Comparison of ENCODE assay signal across 24 mouse cellular contexts in the genomic region with DNA sequence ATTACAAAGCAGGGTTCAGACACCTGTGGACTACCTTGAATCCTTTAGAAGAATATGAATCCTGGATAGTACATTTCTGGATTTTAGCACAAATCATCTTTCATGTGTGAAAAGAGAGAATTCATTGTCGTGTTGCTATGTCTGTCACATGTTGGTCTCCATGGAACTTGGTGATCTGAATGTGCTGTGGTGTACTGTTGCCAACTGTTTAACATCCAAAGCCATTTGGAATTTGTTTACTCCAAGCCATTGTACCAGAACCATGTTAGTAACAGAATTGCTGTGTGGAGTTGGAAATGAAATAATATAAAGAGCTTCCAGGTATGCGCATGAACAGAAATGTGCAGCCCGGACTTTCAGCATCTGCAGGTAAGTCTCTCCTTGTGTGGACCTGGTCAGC. TPM values are rescaled to one million over a fixed set of nuclear protein-coding genes. Genes with fewer than 3 reads are reported as not detected.
A peak's percentile ranks its signal among the peaks of the same experiment; 100 is the strongest.
DNase-seq lines count a peak whose midpoint lies in the region; ATAC-seq and TF ChIP-seq lines count a peak whose summit lies in the region.
"Had no signal": no experiment of that assay in that cellular context is flagged by ENCODE, and none has a peak within 500 bp of the region (broad histone marks: within the 10 kb centered on the region; RNA-seq: fewer than 3 reads in every experiment).

No protein-coding gene starts in this region.

- no peaks in the 10 kb centered on the region for H3K36me3 ChIP-seq in forebrain, embryonic 15.5 days
- H3K36me3 ChIP-seq: G1E had no signal

- H3K9ac ChIP-seq in forebrain, embryonic 15.5 days (replicated peaks): no peak overlapping the region

- no peaks in the 10 kb centered on the region for H3K4me1 ChIP-seq in forebrain, embryonic 15.5 days

- TF ChIP-seq CTCF in layer of hippocampus, adult 2 months (conservative IDR thresholded peaks at IDR 0.05): no peak

- H3K27ac ChIP-seq in layer of hippocampus, adult 2 months: peak overlapping the region; percentile 47; the same call in 1 of the 2 replicates
- H3K27ac ChIP-seq in forebrain, embryonic 15.5 days (replicated peaks): no peak overlapping the region

- no peak overlapping the region for H3K4me2 ChIP-seq in forebrain, embryonic 15.5 days (replicated peaks)

- no peaks in the 10 kb centered on the region for H3K9me3 ChIP-seq in forebrain, embryonic 15.5 days
- H3K9me3 ChIP-seq: G1E had no signal

- peak in 1 of 2 experiments; percentile 8 for DNase-seq in layer of hippocampus, adult 2 months (ENCODE audit: low spot score in 2 of 2)
- no peak for DNase-seq in layer of hippocampus, adult 11-12 months (ENCODE audit: low spot score)
- DNase-seq in layer of hippocampus, adult 9-11 months: peak; percentile 31
- no peak for DNase-seq in layer of hippocampus, postnatal 36 days
- peak; percentile 4 to 62 for DNase-seq in layer of hippocampus, postnatal 14 days (ENCODE audit: low spot score in 2 of 2)
- DNase-seq in layer of hippocampus, adult 9-10 months (ENCODE audit: low spot score): no peak
- DNase-seq in brain, adult 2 months (ENCODE audit: low read depth, low spot score): peak; percentile 6
- DNase-seq: adrenal gland, adult 2 months; adrenal gland, adult 8-10 months; adrenal gland, postnatal 10 days; adrenal gland, postnatal 14 days; adrenal gland, postnatal 25 days; adrenal gland, postnatal 36 days; B cell, adult 2 months; cerebellum, adult 11 months; cerebellum, adult 11-12 months; cerebellum, adult 18-20 months had no signal

- H3K27me3 ChIP-seq in forebrain, embryonic 15.5 days: no peaks in the 10 kb centered on the region
- H3K27me3 ChIP-seq: CH12.LX had no signal

- no peak for ATAC-seq in forebrain, embryonic 15.5 days (replicated peaks)
- ATAC-seq: activated CD4-positive, CD25-positive, alpha-beta regulatory T cell, adult 4 months; CD4-positive, CD25-positive, alpha-beta regulatory T cell, adult 4 months; Patski had no signal

- 89% methylated on average over 3 of the region's 3 CpGs for WGBS in forebrain, embryonic 15.5 days

- no peak overlapping the region for H3K4me3 ChIP-seq in layer of hippocampus, adult 2 months
- no peak overlapping the region for H3K4me3 ChIP-seq in forebrain, embryonic 15.5 days

RNA-seq across cellular contexts. Expression of a gene that starts 41.3 kb away (rescaled TPM):
- 10 to 100 TPM; 66.9 to 67.7 TPM for total RNA-seq in layer of hippocampus, adult 2 months (2021)
- total RNA-seq in layer of hippocampus, postnatal 36 days (2021): 10 to 100 TPM; 56.8 to 71.5 TPM
- 10 to 100 TPM; 46.7 to 79.9 TPM for total RNA-seq in layer of hippocampus, postnatal 14 days (2021)
- polyA plus RNA-seq in forebrain, embryonic 15.5 days (2015; fragmentation: Nextera tagmentation; extraction: Ambion mirVana): 13.7 and 21.6 TPM in 2 replicates
- total RNA-seq: MEL had no signal
- polyA plus RNA-seq: G1E had no signal

Comparison
In these comparisons a context has a peak if more than half of its experiments do, and no peak if none do; other contexts are left out.
1. DNase-seq: peak in layer of hippocampus, adult 9-11 months (single experiment), layer of hippocampus, postnatal 14 days (2 of 2) and brain, adult 2 months (single experiment); none in layer of hippocampus, adult 11-12 months (single experiment), layer of hippocampus, postnatal 36 days (0 of 2) and layer of hippocampus, adult 9-10 months (single experiment).